In the genomic region with DNA sequence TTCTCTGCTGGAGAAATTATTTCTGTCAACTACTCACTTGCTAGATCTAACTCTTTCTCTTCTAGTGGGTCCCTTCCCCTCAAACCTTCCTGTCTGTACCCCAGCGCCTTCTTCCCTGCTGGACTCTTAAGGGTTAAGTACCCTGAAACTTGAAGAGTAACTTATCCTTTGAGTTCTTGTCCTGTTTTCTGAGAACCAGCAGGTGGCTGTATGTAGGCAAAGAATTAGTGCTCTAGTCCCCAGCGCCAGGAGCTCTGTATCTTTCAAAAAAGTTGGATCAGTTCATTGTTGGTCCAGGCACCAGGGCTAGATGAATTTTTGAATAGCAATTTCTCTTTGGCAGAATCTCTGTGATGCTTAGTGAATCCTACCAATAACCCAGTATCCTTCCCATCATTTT, we compare ENCODE assay signal across 11 mouse cellular contexts. TPM values are rescaled to one million over a fixed set of nuclear protein-coding genes. Genes with fewer than 3 reads are reported as not detected.
DNase-seq lines count a peak whose midpoint lies in the region; ATAC-seq and TF ChIP-seq lines count a peak whose summit lies in the region.
"Had no signal": no experiment of that assay in that cellular context is flagged by ENCODE, and none has a peak within 500 bp of the region (broad histone marks: within the 10 kb centered on the region; RNA-seq: fewer than 3 reads in every experiment).

No protein-coding gene starts in this region.

- no peak for DNase-seq in lung, embryonic 14.5 days
- DNase-seq in lung, adult 18-20 months, result no peak
- no peak for DNase-seq in urinary bladder, postnatal 25 days (ENCODE audit: low spot score)
- DNase-seq: cerebellum, adult 8-10 months had no signal

- H3K4me3 ChIP-seq in hindbrain, embryonic 13.5 days, result peak overlapping the region; percentile 7; the same call in 1 of the 2 replicates
- no peak overlapping the region for H3K4me3 ChIP-seq in hindbrain, embryonic 12.5 days
- peak overlapping the region; percentile 37 for H3K4me3 ChIP-seq in lung, embryonic 14.5 days (ENCODE audit: low read depth, low read length)
- H3K4me3 ChIP-seq: megakaryocyte, embryonic 14.5 days had no signal

- H3K4me2 ChIP-seq in hindbrain, embryonic 13.5 days, result no peak overlapping the region
- H3K4me2 ChIP-seq in hindbrain, embryonic 12.5 days (replicated peaks), result no peak overlapping the region
- no peak overlapping the region for H3K4me2 ChIP-seq in lung, embryonic 14.5 days
- H3K4me2 ChIP-seq: embryonic facial prominence, embryonic 15.5 days had no signal

- no peak for ATAC-seq in hindbrain, embryonic 13.5 days (ENCODE audit: low FRiP score)
- no peak for ATAC-seq in hindbrain, embryonic 12.5 days (ENCODE audit: low FRiP score)
- ATAC-seq in lung, embryonic 14.5 days (ENCODE audit: insufficient read depth), result no peak
- ATAC-seq in granulocyte monocyte progenitor cell, adult 5-6 weeks (replicated peaks; ENCODE audit: poor library complexity, severe bottlenecking), result peak; percentile 29
- ATAC-seq in megakaryocyte progenitor cell, adult 5-6 weeks (replicated peaks; ENCODE audit: poor library complexity), result peak; percentile 21; the same call in 1 of the 2 replicates

- 32% methylated on average over 2 of the region's 2 CpGs for WGBS in hindbrain, embryonic 13.5 days
- 29% methylated on average over 2 of the region's 2 CpGs for WGBS in hindbrain, embryonic 12.5 days
- 19% methylated on average over 2 of the region's 2 CpGs for whole genome bisulfite sequencing in lung, embryonic 14.5 days

- no peaks in the 10 kb centered on the region for H3K36me3 ChIP-seq in hindbrain, embryonic 13.5 days
- no peaks in the 10 kb centered on the region for H3K36me3 ChIP-seq in hindbrain, embryonic 12.5 days
- no peaks in the 10 kb centered on the region for H3K36me3 ChIP-seq in lung, embryonic 14.5 days (ENCODE audit: insufficient read depth)
- H3K36me3 ChIP-seq: embryonic facial prominence, embryonic 15.5 days had no signal

- TF ChIP-seq CTCF in lung, embryonic 14.5 days (IDR thresholded peaks at IDR 0.05; ENCODE audit: low read depth), result no peak

- no peak overlapping the region for H3K9ac ChIP-seq in hindbrain, embryonic 13.5 days
- no peak overlapping the region for H3K9ac ChIP-seq in hindbrain, embryonic 12.5 days
- peak overlapping the region; percentile 51 for H3K9ac ChIP-seq in lung, embryonic 14.5 days
- H3K9ac ChIP-seq: embryonic facial prominence, embryonic 15.5 days had no signal

- no peak overlapping the region for H3K27ac ChIP-seq in hindbrain, embryonic 13.5 days
- H3K27ac ChIP-seq in hindbrain, embryonic 12.5 days, result no peak overlapping the region
- peak overlapping the region; percentile 54; the same call in 1 of the 2 replicates for H3K27ac ChIP-seq in lung, embryonic 14.5 days (ENCODE audit: low read depth)
- H3K27ac ChIP-seq: embryonic facial prominence, embryonic 15.5 days had no signal

- no peaks in the 10 kb centered on the region for H3K27me3 ChIP-seq in hindbrain, embryonic 13.5 days
- H3K27me3 ChIP-seq in hindbrain, embryonic 12.5 days, result no peaks in the 10 kb centered on the region
- 0 out of 2 replicates have a peak, but pooled peaks cover 5% of the 10 kb centered on the region for H3K27me3 ChIP-seq in lung, embryonic 14.5 days (ENCODE audit: insufficient read depth, low read length)
- H3K27me3 ChIP-seq: embryonic facial prominence, embryonic 15.5 days had no signal

- H3K9me3 ChIP-seq in hindbrain, embryonic 13.5 days, result no peaks in the 10 kb centered on the region
- H3K9me3 ChIP-seq in hindbrain, embryonic 12.5 days (replicated peaks), result no peaks in the 10 kb centered on the region
- no peaks in the 10 kb centered on the region for H3K9me3 ChIP-seq in lung, embryonic 14.5 days (ENCODE audit: low read depth, low read length)
- H3K9me3 ChIP-seq: embryonic facial prominence, embryonic 15.5 days; megakaryocyte, embryonic 14.5 days had no signal

- no peaks in the 10 kb centered on the region for H3K4me1 ChIP-seq in hindbrain, embryonic 13.5 days (replicated peaks)
- H3K4me1 ChIP-seq in hindbrain, embryonic 12.5 days, result no peaks in the 10 kb centered on the region
- no peaks in the 10 kb centered on the region for H3K4me1 ChIP-seq in lung, embryonic 14.5 days (ENCODE audit: insufficient read depth)
- H3K4me1 ChIP-seq: embryonic facial prominence, embryonic 15.5 days had no signal

RNA-seq across cellular contexts. Expression of a gene that starts 2.1 kb away (rescaled TPM):
- polyA plus RNA-seq in hindbrain, embryonic 13.5 days (2015; fragmentation: Nextera tagmentation; extraction: Ambion mirVana), result 31.7 and 39.0 TPM in 2 replicates
- polyA plus RNA-seq in hindbrain, embryonic 12.5 days (2016; fragmentation: Nextera tagmentation; extraction: Ambion mirVana), result 41.5 and 48.4 TPM in 2 replicates
- polyA plus RNA-seq in lung, embryonic 14.5 days (2014; fragmentation: Nextera tagmentation; extraction: Ambion mirVana), result 143 and 148 TPM in 2 replicates
- total RNA-seq in granulocyte monocyte progenitor cell, adult 5-6 weeks (2014; fragmentation: Nextera tagmentation), result 0.41 TPM in 1 of 2 replicates, not detected in the other
- not detected in 2 replicates for total RNA-seq in granulocyte monocyte progenitor cell, adult 5-6 weeks (2017)
- total RNA-seq in megakaryocyte progenitor cell, adult 5-6 weeks (2015), result 0.02 and 0.05 TPM in 2 replicates
- 0.12 TPM in 1 of 2 replicates, not detected in the other for total RNA-seq in megakaryocyte progenitor cell, adult 5-6 weeks (2017)

RNA-seq across cellular contexts. Expression of a gene that starts 58.9 kb away (rescaled TPM):
- polyA plus RNA-seq in hindbrain, embryonic 13.5 days (2015; fragmentation: Nextera tagmentation; extraction: Ambion mirVana), result 6.9 and 7.7 TPM in 2 replicates
- 3.1 TPM in 2 replicates for polyA plus RNA-seq in hindbrain, embryonic 12.5 days (2016; fragmentation: Nextera tagmentation; extraction: Ambion mirVana)
- polyA plus RNA-seq in lung, embryonic 14.5 days (2014; fragmentation: Nextera tagmentation; extraction: Ambion mirVana), result 0.09 and 0.33 TPM in 2 replicates
- total RNA-seq in granulocyte monocyte progenitor cell, adult 5-6 weeks (2014; fragmentation: Nextera tagmentation), result not detected in 2 replicates
- total RNA-seq in granulocyte monocyte progenitor cell, adult 5-6 weeks (2017), result not detected in 2 replicates
- total RNA-seq in megakaryocyte progenitor cell, adult 5-6 weeks (2015), result not detected in 2 replicates
- not detected in 2 replicates for total RNA-seq in megakaryocyte progenitor cell, adult 5-6 weeks (2017)
- total RNA-seq: neutrophil, adult 5-6 weeks had no signal

Comparison
In these comparisons a context has a peak if more than half of its experiments do, and no peak if none do; other contexts are left out.
1. ATAC-seq: peak in granulocyte monocyte progenitor cell, adult 5-6 weeks (single experiment) and megakaryocyte progenitor cell, adult 5-6 weeks (single experiment); none in hindbrain, embryonic 13.5 days (single experiment), hindbrain, embryonic 12.5 days (single experiment) and lung, embryonic 14.5 days (single experiment).